Mouse (Mus musculus): ENCODE measurements at regions not wholly inside any gene's neighbourhood (a gene's known extent, or its start where the extent isn't known, plus 50 kb on each side); places are given as distances from the start of the nearest gene placed in this dataset.

DNA sequence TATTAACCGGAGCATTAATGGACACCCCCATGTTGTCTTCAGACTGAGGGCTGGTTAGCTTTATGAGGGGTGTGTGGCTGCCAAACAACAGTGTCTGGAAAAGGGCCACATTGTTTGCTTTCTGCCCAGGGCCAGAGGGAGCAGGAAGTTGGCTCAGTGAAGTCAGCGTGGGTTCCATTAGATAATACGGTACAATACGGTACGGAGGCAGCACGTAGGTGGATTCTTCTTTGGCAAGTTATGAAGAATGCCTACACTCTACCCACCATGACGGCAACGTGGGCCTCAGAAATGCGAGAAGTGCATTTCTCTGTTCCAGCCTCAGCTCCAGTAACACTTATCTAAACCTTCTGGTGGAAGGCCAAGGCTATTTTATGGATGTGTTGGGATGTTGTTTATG is 108.2 kb downstream of the Gm10260 start:
- no peak for DNase-seq (ENCODE audit: inconsistent ontology term)

DNA sequence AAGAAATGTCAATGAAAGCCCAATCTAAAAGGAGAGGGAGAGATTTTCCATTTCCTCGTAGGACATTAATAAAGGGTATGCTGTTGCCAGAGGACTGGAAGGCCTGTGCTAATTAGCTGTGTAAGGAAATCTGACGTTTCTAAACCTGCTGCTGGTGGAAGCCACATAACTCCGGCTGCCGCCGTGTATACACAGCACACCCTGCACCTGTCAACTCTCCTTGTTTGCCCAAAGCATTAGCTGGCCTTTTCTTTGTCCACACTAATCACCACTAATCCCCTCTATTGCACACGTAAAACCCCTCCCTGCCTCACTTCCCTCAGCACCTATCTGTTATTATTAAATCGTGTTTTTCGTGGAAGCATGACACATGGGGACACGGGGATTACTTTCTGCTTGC is 108.7 kb downstream of the Gm10260 start:
- DNase-seq (ENCODE audit: inconsistent ontology term), result no peak

DNA sequence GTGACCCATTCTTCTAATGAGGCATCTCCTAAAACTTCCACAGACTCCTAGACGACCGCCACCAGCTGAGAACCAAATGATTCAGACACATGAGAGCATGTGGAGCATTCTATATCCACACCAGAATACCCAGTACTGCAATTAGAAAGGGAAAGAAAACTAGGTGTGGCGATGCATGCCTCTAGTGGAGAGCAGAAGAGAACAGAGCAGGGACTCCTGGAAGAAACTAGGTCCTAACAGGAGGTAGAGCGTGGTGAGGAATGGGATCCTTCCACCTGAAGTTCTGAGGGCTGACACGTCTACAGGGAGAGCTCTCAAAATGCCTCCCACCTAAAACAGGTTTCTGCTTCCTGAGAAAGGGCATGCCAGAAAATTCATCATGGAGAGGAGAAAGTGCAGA is 109.3 kb downstream of the Gm10260 start:
- DNase-seq (ENCODE audit: inconsistent ontology term), result no peak

DNA sequence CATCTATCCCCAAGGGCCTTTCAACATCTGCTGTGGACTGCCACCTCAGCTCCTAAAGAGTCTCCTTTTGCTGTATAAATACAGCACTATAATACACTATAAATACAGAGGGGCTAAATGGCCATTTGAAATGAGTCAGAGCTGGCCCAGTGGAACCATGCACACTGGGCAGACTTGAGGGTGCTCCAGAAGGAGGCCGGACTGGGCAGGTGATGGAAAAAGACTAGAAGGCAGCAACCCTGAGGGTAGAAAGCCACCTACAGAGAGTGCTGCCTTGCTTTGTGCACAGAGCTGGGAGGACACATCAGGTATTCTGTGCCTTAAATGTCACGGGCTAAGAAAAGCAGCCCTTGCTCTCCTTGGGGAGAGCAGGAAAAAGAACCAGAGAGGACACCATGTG is 110.2 kb downstream of the Gm10260 start:
- DNase-seq (ENCODE audit: inconsistent ontology term), result no peak

DNA sequence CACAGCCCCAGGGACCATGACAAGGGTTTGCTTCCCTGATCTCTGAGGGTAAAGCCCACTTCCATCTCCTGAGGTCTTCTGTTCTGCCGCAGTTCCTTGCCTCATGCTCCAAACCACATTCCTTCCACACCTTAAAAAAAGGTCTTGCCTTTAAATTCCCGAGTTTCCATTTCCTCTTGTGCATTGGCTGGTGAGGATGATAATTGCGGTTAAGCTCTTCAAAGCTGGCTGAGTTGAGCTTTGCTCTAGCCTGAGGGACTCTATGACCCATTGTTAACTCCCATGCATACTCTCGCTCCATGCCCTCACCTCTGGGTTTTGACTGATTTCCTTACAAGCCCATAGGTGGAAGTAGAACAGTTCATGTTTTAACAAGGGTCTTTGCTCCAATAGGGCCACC is 112.9 kb downstream of the Gm10260 start:
- DNase-seq (ENCODE audit: inconsistent ontology term), result no peak

DNA sequence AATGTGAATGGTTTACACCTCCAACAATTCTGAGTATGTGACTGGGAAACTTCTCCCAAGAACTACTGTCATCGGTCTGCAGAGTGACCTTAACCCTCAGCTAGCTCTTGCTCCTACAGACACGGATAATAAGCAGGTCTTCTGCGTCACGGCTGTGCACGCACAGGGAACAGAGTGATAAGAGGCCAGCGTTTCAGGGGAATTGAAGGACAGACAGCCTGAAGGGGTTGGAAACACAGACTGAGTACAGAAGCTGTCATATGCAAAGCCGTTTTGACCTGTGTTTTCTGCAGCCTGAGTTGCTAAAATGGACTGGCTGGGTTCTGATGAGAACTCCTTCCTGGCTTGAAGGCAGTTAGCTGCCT is 114.4 kb downstream of the Gm10260 start:
- no peak for DNase-seq (ENCODE audit: inconsistent ontology term)

DNA sequence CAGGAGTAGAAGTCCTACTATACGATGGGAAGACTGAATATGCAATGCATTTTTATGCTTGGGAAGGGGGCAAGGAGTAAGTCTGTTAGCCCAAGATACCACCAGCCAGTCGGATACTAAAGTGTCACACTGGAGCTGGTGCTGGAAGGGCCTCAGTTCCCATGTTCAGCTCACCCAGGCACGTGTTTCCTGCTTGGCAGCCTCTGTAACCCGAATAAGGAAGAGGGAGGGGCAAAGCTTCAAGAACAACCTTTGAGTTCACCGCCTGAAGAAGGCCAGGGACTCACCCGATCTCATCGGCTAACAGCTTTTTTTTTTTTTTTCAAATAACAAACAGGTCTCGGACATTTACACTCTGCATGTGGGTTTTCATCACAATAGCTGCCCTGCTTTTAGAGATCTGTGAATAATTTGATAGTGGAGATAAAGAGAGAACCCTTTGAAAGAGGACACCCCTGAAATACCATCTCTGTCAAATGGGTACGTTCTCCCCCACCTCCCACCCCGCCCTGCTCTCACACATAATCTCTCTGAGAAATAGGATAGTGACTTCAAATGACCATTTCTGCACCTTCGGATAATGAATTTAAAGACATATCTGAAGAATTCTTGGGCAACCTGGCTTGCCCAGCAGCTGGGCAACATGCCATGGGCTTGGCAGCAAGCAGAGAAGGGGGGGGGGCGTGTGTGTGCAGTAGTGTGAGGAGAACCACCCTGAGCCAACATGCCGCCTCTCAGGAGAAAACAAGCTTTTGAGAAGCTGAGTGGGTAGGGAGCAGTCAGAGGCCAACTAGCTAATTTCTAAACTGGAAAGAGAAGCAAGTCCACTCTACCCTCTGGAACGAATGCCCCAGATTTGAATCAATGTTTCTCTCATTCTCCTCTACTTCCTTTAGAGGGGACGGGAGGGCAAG is 115.1 kb downstream of the Gm10260 start:
- peak; percentile 54 for DNase-seq (ENCODE audit: inconsistent ontology term)

DNA sequence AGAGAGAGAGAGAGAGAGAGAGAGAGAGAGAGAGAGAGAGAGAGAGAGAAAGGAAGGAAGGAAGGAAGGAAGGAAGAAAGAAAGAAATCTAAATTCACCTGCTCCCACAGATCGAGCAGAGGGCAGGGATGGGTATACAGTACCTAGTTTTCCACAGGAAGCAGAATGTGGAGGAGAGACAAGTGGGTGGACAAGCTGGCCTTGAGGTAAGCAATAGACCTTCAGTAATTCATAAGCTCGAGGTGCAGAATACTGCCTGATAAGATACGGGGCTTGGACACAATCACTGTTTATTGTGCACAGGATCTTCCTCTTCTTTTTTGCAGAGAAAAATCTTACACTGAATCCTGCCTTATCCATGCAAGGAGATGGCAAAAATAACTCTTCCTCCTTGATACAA is 120.2 kb downstream of the Gm10260 start:
- DNase-seq (ENCODE audit: inconsistent ontology term), result no peak

DNA sequence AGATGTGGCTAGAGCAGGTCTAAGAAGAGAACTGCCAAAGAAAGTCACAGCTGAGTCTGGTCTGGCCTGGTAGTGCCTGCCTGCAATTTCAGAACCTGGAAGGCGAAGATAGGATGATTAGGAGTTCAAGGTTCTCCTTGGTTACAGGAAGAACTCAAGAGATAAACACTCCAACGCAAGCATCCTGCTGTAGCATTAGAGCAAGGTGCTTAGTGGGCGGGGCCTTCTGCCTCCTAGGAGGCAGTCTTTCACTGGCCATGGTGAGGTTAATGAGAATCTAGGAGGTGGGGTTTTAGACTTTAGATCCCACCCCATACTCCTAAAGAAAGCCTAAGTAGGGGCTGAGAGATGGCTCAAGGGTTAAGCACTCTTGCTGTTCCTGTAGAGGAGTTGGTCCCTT is 120.8 kb downstream of the Gm10260 start:
- no peak for DNase-seq (ENCODE audit: inconsistent ontology term)

DNA sequence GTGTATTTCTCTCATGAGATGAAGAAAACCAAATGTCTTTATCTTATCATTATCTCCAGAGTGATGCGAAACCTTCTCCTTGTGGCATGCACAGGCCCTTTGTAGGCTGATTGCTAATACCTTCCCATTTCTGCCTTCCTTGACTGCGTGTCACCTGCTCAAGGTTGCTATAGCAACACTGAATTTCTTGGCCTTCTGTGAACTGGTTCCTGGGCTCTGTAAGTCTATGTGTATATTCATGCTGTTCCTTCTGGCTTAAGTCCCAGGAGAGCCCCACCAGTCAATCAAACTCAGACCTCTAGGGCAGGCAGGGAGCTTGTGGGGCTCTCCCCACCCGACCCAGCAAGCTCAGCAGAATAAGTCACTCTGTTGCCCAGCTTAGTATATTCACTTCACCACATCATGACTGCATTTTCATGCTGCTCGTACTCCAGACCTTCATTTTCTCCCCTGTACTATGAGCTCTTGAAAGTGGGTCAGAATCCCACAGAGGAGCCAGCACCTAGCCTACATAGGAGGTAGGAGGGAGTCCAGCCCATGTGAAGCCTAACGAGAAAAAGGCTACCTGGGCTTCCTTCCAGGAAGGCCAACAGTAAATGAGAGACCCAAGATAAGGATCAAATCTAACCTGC is 121.9 kb downstream of the Gm10260 start:
- no peak for DNase-seq (ENCODE audit: inconsistent ontology term)

DNA sequence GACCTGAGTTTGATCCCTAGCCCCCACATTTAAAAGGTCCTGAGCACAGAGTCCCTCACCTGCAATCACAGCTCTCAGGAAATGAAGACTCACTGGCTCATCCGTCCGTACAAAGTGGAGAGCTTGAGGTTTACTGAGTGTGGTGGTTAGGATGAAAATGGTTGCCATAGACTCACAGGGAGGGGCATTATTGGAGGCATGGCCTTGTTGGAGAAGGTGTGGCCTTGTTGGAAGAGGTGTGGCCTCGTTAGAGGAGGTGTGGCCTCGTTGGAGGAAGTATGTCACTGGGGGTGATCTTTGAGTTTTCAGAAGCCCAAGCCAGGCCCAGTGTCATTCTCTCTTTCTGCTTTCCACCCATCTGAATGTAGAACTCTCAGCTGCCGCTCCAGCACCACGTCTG is 122.9 kb downstream of the Gm10260 start:
- no peak for DNase-seq (ENCODE audit: inconsistent ontology term)

DNA sequence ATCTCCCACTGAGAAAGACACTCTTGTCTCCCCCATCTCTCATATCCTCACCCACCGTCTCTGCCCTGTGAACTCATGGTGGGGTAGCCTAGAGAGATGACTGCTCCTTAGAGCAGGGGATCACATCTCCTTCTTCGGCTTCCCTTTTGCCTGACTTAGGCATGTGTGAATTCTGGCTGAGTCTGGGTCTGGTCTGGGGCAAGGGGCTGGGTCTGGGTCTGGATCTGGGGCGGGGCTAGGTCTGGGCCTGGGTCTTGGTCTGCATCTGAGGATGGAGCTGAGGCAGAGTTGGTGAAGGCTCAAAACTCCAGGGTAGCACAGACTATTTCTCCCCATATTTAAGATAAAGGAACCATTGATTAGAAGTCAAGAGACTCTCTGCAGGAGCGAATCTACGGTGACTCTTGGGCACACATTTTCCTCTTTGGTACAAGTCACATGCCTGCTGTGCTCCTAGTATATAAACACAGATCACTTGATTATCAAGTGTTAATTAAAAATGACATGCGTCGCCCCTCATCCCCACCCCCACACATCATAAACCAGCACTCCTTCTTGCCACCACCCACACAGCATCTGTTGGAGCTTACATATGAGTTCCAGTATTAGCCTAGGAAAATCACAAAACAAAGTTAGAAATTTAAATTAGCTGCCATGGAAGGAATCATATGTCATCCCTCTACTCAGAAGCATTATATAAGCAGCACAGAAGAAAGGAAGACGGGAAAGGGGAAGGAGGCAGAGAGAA is 126.2 kb downstream of the Gm10260 start:
- DNase-seq (ENCODE audit: inconsistent ontology term), result no peak

DNA sequence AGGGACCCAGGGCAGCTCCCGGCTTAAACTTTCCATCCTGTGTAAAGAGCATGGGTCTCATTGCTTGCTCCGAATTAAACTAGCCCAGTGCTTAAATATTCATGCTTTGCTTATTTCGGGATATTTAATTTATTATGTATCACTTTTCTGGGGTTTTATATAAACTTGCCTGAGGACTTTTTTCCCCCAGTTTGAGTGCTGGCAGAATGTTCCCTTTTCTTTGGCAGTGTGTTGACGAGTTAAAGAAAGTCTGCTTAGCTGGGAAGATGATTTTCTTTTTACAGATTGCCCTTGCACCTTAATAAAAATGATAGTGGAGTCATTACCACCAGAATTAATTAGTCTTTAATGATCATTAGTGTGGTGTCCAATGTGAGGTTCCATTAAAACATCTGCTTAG is 126.9 kb downstream of the Gm10260 start:
- no peak for DNase-seq (ENCODE audit: inconsistent ontology term)

DNA sequence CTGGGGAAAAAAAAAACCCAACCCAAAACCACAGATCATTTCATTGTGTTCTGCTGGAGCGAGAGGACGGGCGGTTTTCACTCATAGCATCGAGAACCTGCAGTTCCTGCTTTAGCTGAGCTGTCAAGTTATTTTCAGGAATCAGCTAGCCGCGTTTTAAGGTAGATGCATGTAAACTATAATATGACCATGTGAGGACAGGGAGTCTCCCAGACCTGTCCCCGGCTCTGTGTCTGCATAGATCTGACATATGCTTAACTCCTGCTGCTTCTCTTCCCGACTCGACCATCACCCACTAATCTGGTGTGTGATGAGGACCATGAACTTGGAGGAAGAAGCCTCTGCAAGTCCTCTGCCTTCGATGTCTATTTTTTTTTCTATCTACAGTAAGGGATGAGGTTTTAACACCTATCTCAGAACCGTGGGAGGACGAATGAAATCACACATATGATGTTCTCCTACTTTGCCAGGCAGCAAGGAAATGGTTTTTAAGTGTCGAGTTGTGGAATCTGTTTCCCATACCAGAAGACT is 128.5 kb downstream of the Gm10260 start:
- no peak for DNase-seq (ENCODE audit: inconsistent ontology term)

DNA sequence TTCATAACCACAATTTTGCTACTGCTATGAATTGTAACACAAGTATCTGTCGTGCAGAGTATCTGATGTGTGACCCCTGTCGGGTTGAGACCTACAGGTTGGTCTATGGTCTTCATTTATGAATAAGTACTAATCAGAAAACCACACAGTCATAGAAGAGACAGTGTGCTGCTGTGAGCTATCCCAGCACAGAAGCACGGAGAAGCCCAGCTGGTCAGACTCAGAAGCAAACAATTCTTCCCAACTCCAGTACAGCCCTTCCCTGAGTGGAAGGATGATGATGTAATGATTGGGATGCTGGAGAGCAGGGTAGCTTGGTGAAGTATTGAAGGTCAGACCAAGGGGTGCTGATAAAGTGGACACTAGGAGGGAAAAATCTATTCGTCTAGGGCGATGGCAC is 129.5 kb downstream of the Gm10260 start:
- no peak for DNase-seq (ENCODE audit: inconsistent ontology term)

DNA sequence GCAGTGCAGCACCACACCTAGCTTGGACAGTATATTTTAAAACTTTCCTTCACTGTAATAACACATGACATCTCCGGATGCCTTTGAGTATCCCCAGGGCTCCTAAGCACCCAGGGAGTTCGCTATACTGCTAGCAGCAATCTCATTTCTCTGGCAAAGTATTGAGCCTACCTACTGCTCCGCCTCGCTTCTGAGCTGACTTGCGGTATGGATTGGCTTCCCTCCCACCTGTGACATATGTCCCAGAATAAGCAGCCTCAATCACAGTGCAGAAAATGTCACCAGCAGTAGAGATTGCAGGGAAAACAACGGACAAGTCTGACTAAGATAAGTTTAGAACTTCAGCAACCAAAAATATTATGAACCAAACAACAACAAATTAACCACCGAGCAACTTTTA is 131.8 kb downstream of the Gm10260 start:
- no peak for DNase-seq (ENCODE audit: inconsistent ontology term)

DNA sequence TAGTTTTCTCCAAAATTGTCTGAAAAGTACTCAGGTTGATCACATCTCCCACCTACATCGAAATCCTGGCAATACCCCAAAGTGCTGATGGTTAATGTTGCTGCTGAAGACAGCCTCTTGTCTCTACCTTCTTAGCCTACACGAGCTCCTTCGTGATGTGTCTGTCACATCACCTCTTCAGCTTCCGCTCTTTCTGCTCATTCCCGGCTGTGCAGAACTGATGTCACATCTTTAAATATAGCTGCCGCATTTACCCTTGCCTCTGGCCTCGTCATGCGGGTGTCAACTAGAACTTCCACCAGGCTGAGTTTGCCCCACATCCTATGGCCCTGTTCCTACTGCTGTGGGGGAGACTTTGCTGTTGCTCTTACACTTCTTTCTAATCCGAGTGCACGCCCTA is 133.2 kb downstream of the Gm10260 start:
- no peak for DNase-seq (ENCODE audit: inconsistent ontology term)

DNA sequence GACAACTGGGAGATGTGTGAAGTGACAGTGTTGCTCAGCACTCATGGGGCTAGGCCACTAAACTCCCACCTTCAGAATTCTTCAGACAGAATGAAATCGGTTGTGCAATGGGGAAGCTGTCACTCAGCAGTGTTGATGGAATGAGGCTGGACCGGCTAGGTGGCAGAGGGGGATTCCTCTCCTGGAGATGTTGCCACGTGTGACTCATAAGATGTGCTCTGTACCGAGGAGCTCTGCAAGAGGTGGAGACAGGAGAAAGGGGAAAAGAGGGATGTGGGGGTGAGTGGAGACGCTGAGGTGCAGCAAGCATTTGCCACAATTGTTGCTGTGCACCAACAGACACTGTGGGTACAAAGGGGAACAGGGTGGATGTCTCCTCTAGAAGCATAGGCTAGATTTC is 133.6 kb downstream of the Gm10260 start:
- DNase-seq (ENCODE audit: inconsistent ontology term), result no peak

DNA sequence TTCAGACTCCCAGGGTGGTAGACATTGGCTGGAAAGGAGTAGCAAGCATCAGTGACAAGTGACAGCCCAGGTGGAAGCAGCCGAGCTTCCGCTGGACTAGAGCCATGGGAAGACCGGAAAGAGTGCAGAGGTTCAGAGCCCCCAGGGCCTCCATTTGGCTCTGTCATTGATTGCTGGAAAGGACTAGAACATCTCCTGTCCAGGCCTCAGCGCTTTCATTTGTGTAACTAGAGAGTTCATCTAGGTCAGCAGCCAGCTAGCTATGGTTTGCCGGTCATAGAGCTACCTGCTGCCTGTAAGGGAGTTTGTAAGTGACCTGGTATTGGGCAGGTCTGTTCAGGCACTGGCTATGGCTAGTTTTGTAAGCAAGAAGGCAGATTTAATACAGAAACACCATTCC is 134.3 kb downstream of the Gm10260 start:
- no peak for DNase-seq (ENCODE audit: inconsistent ontology term)

DNA sequence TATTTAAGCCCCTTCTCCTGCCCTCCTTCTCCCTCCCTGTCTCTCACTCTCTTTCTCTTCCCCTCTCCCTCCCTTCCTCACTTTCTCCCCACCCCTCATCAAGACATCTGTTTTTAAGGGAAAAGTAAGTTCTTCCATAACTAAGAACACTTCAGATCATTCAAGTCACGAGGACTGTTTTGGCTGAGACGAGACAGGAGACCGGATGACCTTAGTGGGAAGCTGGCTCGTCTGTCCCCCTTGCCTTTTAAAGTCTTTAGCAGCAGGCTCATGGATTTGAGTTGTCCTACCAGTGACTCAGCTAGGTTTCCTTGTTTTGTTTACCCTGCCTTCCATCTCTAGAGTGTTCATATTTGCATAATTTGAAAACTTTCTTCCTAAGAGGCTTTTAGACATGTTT is 135.0 kb downstream of the Gm10260 start:
- DNase-seq (ENCODE audit: inconsistent ontology term), result no peak

DNA sequence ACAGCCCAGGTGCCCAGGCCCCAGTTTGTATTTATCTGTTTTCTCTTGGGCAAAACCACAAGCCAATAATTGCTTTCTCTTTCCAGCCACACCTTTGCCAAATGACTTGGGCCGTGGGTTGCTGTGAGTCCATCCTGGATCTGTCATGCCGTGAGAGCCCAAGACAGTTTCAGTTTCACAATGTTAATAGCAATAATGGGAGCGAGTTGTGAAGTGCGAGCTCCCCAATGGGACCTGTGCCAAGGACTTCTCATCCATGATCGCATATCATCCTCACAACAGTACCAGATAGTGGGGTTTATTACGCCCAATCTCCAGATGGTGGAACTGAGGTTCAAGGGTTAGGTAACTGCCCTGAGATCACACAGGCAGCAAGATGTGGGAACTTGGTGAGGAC is 142.2 kb downstream of the Gm10260 start:
- DNase-seq (ENCODE audit: inconsistent ontology term), result no peak

DNA sequence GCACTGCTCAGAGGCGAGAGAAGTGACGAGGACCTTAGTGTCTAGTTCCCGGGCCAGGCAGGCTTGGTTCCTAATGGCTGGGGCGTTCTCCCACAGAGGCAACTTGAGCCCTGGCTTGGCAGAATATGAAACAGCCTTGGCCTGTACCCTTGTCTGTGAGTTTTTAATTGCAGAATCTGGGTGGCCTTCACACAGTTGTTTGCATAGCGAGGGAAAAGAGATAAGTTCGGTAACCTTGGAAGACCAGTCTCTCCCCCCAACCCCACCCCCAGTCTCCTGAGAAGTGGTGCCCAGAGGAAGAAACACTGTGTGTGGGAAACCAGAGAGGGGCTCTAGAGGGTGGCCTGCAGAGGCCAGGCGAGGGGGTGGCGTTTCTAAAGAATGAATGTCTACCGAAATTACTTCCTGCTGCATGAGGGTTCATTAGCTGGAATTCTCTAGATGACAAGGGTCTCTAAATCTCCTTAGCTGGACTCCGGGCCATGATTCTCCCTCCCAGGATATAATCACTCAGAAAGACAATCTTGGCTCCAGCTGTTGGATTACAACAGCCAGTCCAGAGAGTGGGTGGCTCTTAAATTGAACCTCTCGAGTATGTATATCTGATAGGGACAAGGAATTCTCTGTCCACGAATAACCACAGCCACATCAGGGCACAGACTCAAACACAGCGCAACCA is 142.8 kb downstream of the Gm10260 start:
- DNase-seq (ENCODE audit: inconsistent ontology term), result peak; percentile 23

Measured in Muller cell, postnatal 12 days (primary cell).